Mouse (Mus musculus) spleen, adult 2 months (tissue): ENCODE data around the gene Bahcc1.

ENCODE experiments used
- CTCF ChIP-seq: fragments of 200-500 bp; IDR thresholded peaks from 2 replicates; pipeline ENCODE4 v1.5.1; 2011; ENCODE audit warnings: mild to moderate bottlenecking, inconsistent platforms; ENCODE audit not compliant: insufficient read depth, insufficient read length, insufficient replicate concordance; ENCODE audit errors: extremely low read depth
- POLR2A ChIP-seq: fragments of 200-500 bp; IDR thresholded peaks from 2 replicates; pipeline ENCODE4 v1.6.1; 2011; ENCODE audit warnings: low read depth, low read length, inconsistent platforms

GRCm38 (mm10) chr11:120263176-120263575 is 30.4 kb downstream of the Bahcc1 start:
- no peak for TF ChIP-seq POLR2A
- TF ChIP-seq CTCF: no peak
